Mouse (Mus musculus) midbrain, embryonic 16.5 days (tissue): ENCODE data around the gene Parp1. TPM values are rescaled to one million over a fixed set of nuclear protein-coding genes. Genes with fewer than 3 reads are reported as not detected.
A peak's percentile ranks its signal among the peaks of the same experiment; 100 is the strongest.
"Not testable (repeated sequence)": the region's sequence is repeated elsewhere in the genome, so short reads cannot be mapped to it uniquely, and the experiment has no call there.

Source experiments
- ATAC-seq: fragments of 200-750 bp; cut with Nextera tagmentation; 2 replicates; pipeline ENCODE4 v1.8.0; 2017; ENCODE audit warnings: moderate TSS enrichment
- H3K27ac ChIP-seq: fragments of 300-500 bp; sonication (generic); 2 replicates; pipeline ENCODE4 v1.5.1; 2014; ENCODE audit warnings: mild to moderate bottlenecking, low read length, mixed read lengths
- H3K27me3 ChIP-seq: fragments of 300-500 bp; sonication (generic); 2 replicates; pipeline ENCODE4 v1.6.1; 2014; ENCODE audit warnings: low read depth, low read length, mixed read lengths; ENCODE audit not compliant: control insufficient read depth, insufficient read depth
- H3K36me3 ChIP-seq: fragments of 300-500 bp; sonication (generic); 2 replicates; pipeline ENCODE4 v1.6.1; 2014; ENCODE audit warnings: mild to moderate bottlenecking, low read length, moderate library complexity, mixed read lengths; ENCODE audit not compliant: control insufficient read depth, insufficient read depth
- H3K4me1 ChIP-seq: fragments of 300-500 bp; sonication (generic); 2 replicates; pipeline ENCODE4 v1.6.1; 2014; ENCODE audit warnings: mild to moderate bottlenecking, low read length, mixed read lengths; ENCODE audit not compliant: control insufficient read depth, insufficient read depth
- H3K4me2 ChIP-seq: fragments of 300-500 bp; sonication (generic); 2 replicates; pipeline ENCODE4 v1.6.1; 2014; ENCODE audit warnings: mild to moderate bottlenecking, low read length, mixed read lengths
- H3K4me3 ChIP-seq: fragments of 300-500 bp; sonication (generic); 2 replicates; pipeline ENCODE4 v1.5.1; 2014; ENCODE audit warnings: low read depth, mild to moderate bottlenecking, low read length, moderate library complexity, mixed read lengths
- H3K9ac ChIP-seq: fragments of 300-500 bp; sonication (generic); 2 replicates; pipeline ENCODE4 v1.6.1; 2014; ENCODE audit warnings: low read depth, low read length, mixed read lengths
- H3K9me3 ChIP-seq: fragments of 300-500 bp; sonication (generic); replicated peaks from 2 replicates; pipeline ENCODE4 v1.6.1; 2014; ENCODE audit warnings: mild to moderate bottlenecking, low read length, mixed read lengths; ENCODE audit not compliant: control insufficient read depth, poor library complexity, severe bottlenecking
- WGBS: fragments of 180-500 bp; shearing (Covaris S2); extraction: QIAGEN DNeasy Blood & Tissue Kit; methylation state at CpG from one replicate; pipeline ENCODE4 v1.1.7; 2014; 5-methylcytosine and 5-hydroxymethylcytosine counted together
- microRNA-seq: library from miRNA; unstranded; fragments of <30 nt; microRNA quantifications from one replicate; pipeline ENCODE4, GENCODE M21; 2017
- polyA plus RNA-seq: library from polyadenylated mRNA; unstranded; fragments of >200 nt; fragmentation: Nextera tagmentation; extraction: Ambion mirVana; gene quantifications from 2 replicates; pipeline ENCODE4 v1.2.1, GENCODE M21; 2015

Parp1 gene
- polyA plus RNA-seq, 1 experiment from 2014 or later = 75.6 TPM

GRCm38 (mm10) chr1:180637796-180638195 lies 69.1 kb downstream of the Parp1 start:
- H3K9ac ChIP-seq, H3K36me3 ChIP-seq, ATAC-seq, H3K4me3 ChIP-seq, H3K27ac ChIP-seq, H3K27me3 ChIP-seq, H3K9me3 ChIP-seq, H3K4me2 ChIP-seq: not testable (repeated sequence)
- WGBS = 81% methylated on average over 2 of the region's 2 CpGs
- peaks cover 17% of the 10 kb centered on the region for H3K4me1 ChIP-seq

- Histone ChIP-seq H3K4me2 (peak overlapping the region; percentile 92), H3K36me3 (no peaks in the 10 kb centered on the region), H3K9ac (peak overlapping the region; percentile 82), H3K9me3 (no peaks in the 10 kb centered on the region), H3K27ac (no peak overlapping the region), H3K4me1 (peaks cover 20% of the 10 kb centered on the region), H3K27me3 (no peaks in the 10 kb centered on the region), H3K4me3 (peak overlapping the region; percentile 78)
- no peak for ATAC-seq
- whole genome bisulfite sequencing = 45% methylated on average over 10 of the region's 10 CpGs
Observed at GRCm38 (mm10) chr1:180639416-180640401, 71.0 kb downstream of the Parp1 start.

- Histone ChIP-seq H3K9me3 (no peaks in the 10 kb centered on the region), H3K27me3 (no peaks in the 10 kb centered on the region), H3K4me3 (peak overlapping the region; percentile 78), H3K27ac (peak overlapping the region; percentile 82), H3K9ac (peak overlapping the region; percentile 82), H3K4me2 (peak overlapping the region; percentile 92), H3K36me3 (no peaks in the 10 kb centered on the region), H3K4me1 (peaks cover 20% of the 10 kb centered on the region)
- WGBS = 0% methylated on average over 41 of the region's 61 CpGs
- peak; percentile 80 for ATAC-seq
Observed at GRCm38 (mm10) chr1:180640605-180641125, 71.9 kb downstream of the Parp1 start.

- peak within 1 kb of the TSS; percentile 92 for H3K4me2 ChIP-seq
- ATAC-seq = peak; percentile 91
- H3K9me3 ChIP-seq = no peaks in the 10 kb centered on the region
- no peaks in the 10 kb centered on the region for H3K27me3 ChIP-seq
- H3K27ac ChIP-seq = peak within 1 kb of the TSS; percentile 82
- under 1% methylated on average over 32 of the region's 47 CpGs for WGBS
- no peaks in the 10 kb centered on the region for H3K36me3 ChIP-seq
- peak within 1 kb of the TSS; percentile 82 for H3K9ac ChIP-seq
- H3K4me1 ChIP-seq = peaks cover 20% of the 10 kb centered on the region
- H3K4me3 ChIP-seq = peak within 1 kb of the TSS; percentile 78
Observed at GRCm38 (mm10) chr1:180641137-180641517, 72.4 kb downstream of the Parp1 start, which contains the start of gene Lin9. Gene Lin9, plus strand, starts transcription at chr1:180641150.

GRCm38 (mm10) chr1:180641518-180642227 lies 72.9 kb downstream of the Parp1 start:
- peak; percentile 77 for ATAC-seq
- no peaks in the 10 kb centered on the region for H3K27me3 ChIP-seq
- peak overlapping the region; percentile 78 for H3K4me3 ChIP-seq
- H3K9ac ChIP-seq = peak overlapping the region; percentile 82
- WGBS = 4% methylated on average over 41 of the region's 50 CpGs
- H3K27ac ChIP-seq = peak overlapping the region; percentile 82
- H3K4me2 ChIP-seq = peak overlapping the region; percentile 79
- H3K4me1 ChIP-seq = peaks cover 20% of the 10 kb centered on the region
- H3K36me3 ChIP-seq = no peaks in the 10 kb centered on the region
- no peaks in the 10 kb centered on the region for H3K9me3 ChIP-seq

DNA sequence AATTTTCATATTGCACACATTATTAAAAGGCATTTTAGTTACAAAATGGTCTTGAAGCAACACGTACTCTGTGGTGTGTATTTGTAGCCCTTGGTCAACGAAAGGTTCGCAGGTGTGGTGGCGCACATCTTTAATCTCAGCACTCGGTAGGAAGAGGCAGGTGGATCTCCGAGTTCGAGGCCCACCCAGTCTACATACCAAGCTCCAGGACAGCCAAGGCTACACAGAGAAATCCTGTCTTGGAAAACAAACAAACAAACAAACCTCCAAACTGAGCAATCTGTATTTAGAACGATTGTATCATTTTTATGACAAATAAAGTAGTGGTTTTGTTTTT lies 73.5 kb downstream of the Parp1 start:
- no peak for ATAC-seq

More for the DNA sequence above, 73.5 kb downstream of the Parp1 start:
- no peaks in the 10 kb centered on the region for H3K27me3 ChIP-seq
- H3K27ac ChIP-seq = no peak overlapping the region
- no peaks in the 10 kb centered on the region for H3K36me3 ChIP-seq
- peaks cover 20% of the 10 kb centered on the region for H3K4me1 ChIP-seq
- peak overlapping the region; percentile 78 for H3K4me3 ChIP-seq
- H3K4me2 ChIP-seq = peak overlapping the region; percentile 79
- 84% methylated on average over 8 of the region's 8 CpGs for WGBS
- no peaks in the 10 kb centered on the region for H3K9me3 ChIP-seq
- H3K9ac ChIP-seq = peak overlapping the region; percentile 82

Small RNA genes within 50 kb of the gene (microRNA-seq; reads per million reads assigned to microRNA genes)
- gene Mir6904 = not detected

Other genes with a start within 250 kb of the Parp1 start
- gene Itpkb, start 238.4 kb upstream of the Parp1 start, polyA plus RNA-seq = 2.2 and 2.3 TPM in 2 replicates
- gene Stum, start 85.4 kb upstream of the Parp1 start, polyA plus RNA-seq = 7.0 and 11.5 TPM in 2 replicates
- gene Lin9, start 72.2 kb downstream of the Parp1 start, polyA plus RNA-seq = 9.5 and 11.8 TPM in 2 replicates
- 0.15 and 0.32 TPM in 2 replicates for gene Mixl1, start 128.1 kb downstream of the Parp1 start, polyA plus RNA-seq
- 22.4 and 23.9 TPM in 2 replicates for gene Acbd3, start 157.1 kb downstream of the Parp1 start, polyA plus RNA-seq
- gene H3f3a, start 245.0 kb downstream of the Parp1 start, polyA plus RNA-seq = 2,888 and 3,200 TPM in 2 replicates